Mouse (Mus musculus): ENCODE data around the gene Dach1.

GRCm38 (mm10) chr14:97998584-97998983 is 171.0 kb downstream of the Dach1 start:
- TF ChIP-seq EP300 (IDR thresholded peaks at IDR 0.05; ENCODE audit: low read length) (no peak), CTCF (conservative IDR thresholded peaks at IDR 0.05 in 1 of 2, IDR thresholded peaks at IDR 0.05 in 1 of 2; ENCODE audit: low read depth in 2 of 2, low read length in 2 of 2) (no peak), POLR2A (IDR thresholded peaks at IDR 0.05; ENCODE audit: low read depth, low read length) (no peak), MYC (IDR thresholded peaks at IDR 0.05; ENCODE audit: low read depth, low read length) (no peak), MAX (IDR thresholded peaks at IDR 0.05; ENCODE audit: low read length) (no peak), MXI1 (IDR thresholded peaks at IDR 0.05; ENCODE audit: low read depth, low read length) (no peak), HCFC1 (IDR thresholded peaks at IDR 0.05; ENCODE audit: low read depth, low read length) (no peak), SMC3 (IDR thresholded peaks at IDR 0.05; ENCODE audit: low read depth, low read length) (no peak), SIN3A (IDR thresholded peaks at IDR 0.05; ENCODE audit: low read length) (no peak)
